Mouse (Mus musculus) midbrain, embryonic 16.5 days (tissue): Measurements from ENCODE around the gene Pkd2l1. TPM values are rescaled to one million over a fixed set of nuclear protein-coding genes. Genes with fewer than 3 reads are reported as not detected.

Experiments used
- ATAC-seq: fragments of 200-750 bp; cut with Nextera tagmentation; 2 replicates; pipeline ENCODE4 v1.8.0; 2017; ENCODE audit warnings: moderate TSS enrichment
- H3K27ac ChIP-seq: fragments of 300-500 bp; sonication (generic); 2 replicates; pipeline ENCODE4 v1.5.1; 2014; ENCODE audit warnings: mild to moderate bottlenecking, low read length, mixed read lengths
- H3K27me3 ChIP-seq: fragments of 300-500 bp; sonication (generic); 2 replicates; pipeline ENCODE4 v1.6.1; 2014; ENCODE audit warnings: low read depth, low read length, mixed read lengths; ENCODE audit not compliant: control insufficient read depth, insufficient read depth
- H3K36me3 ChIP-seq: fragments of 300-500 bp; sonication (generic); 2 replicates; pipeline ENCODE4 v1.6.1; 2014; ENCODE audit warnings: mild to moderate bottlenecking, low read length, moderate library complexity, mixed read lengths; ENCODE audit not compliant: control insufficient read depth, insufficient read depth
- H3K4me1 ChIP-seq: fragments of 300-500 bp; sonication (generic); 2 replicates; pipeline ENCODE4 v1.6.1; 2014; ENCODE audit warnings: mild to moderate bottlenecking, low read length, mixed read lengths; ENCODE audit not compliant: control insufficient read depth, insufficient read depth
- H3K4me2 ChIP-seq: fragments of 300-500 bp; sonication (generic); 2 replicates; pipeline ENCODE4 v1.6.1; 2014; ENCODE audit warnings: mild to moderate bottlenecking, low read length, mixed read lengths
- H3K4me3 ChIP-seq: fragments of 300-500 bp; sonication (generic); 2 replicates; pipeline ENCODE4 v1.5.1; 2014; ENCODE audit warnings: low read depth, mild to moderate bottlenecking, low read length, moderate library complexity, mixed read lengths
- H3K9ac ChIP-seq: fragments of 300-500 bp; sonication (generic); 2 replicates; pipeline ENCODE4 v1.6.1; 2014; ENCODE audit warnings: low read depth, low read length, mixed read lengths
- H3K9me3 ChIP-seq: fragments of 300-500 bp; sonication (generic); replicated peaks from 2 replicates; pipeline ENCODE4 v1.6.1; 2014; ENCODE audit warnings: mild to moderate bottlenecking, low read length, mixed read lengths; ENCODE audit not compliant: control insufficient read depth, poor library complexity, severe bottlenecking
- WGBS: fragments of 180-500 bp; shearing (Covaris S2); extraction: QIAGEN DNeasy Blood & Tissue Kit; methylation state at CpG from one replicate; pipeline ENCODE4 v1.1.7; 2014; 5-methylcytosine and 5-hydroxymethylcytosine counted together
- polyA plus RNA-seq: library from polyadenylated mRNA; unstranded; fragments of >200 nt; fragmentation: Nextera tagmentation; extraction: Ambion mirVana; gene quantifications from 2 replicates; pipeline ENCODE4 v1.2.1, GENCODE M21; 2015

Gene Pkd2l1
- polyA plus RNA-seq, 1 experiment from 2014 or later = 0.28 TPM

GRCm38 (mm10) chr19:44146568-44146879, 45.7 kb downstream of the Pkd2l1 start:
- Histone ChIP-seq H3K9me3 (no peaks in the 10 kb centered on the region), H3K4me3 (peak overlapping the region; percentile 67), H3K36me3 (peaks cover 7% of the 10 kb centered on the region), H3K27ac (peak overlapping the region; percentile 72), H3K9ac (peak overlapping the region; percentile 71), H3K27me3 (peaks cover 4% of the 10 kb centered on the region), H3K4me2 (peak overlapping the region; percentile 74), H3K4me1 (peaks cover 17% of the 10 kb centered on the region)
- WGBS = 56% methylated on average over 9 of the region's 9 CpGs
- ATAC-seq = peak; percentile 64

DNA sequence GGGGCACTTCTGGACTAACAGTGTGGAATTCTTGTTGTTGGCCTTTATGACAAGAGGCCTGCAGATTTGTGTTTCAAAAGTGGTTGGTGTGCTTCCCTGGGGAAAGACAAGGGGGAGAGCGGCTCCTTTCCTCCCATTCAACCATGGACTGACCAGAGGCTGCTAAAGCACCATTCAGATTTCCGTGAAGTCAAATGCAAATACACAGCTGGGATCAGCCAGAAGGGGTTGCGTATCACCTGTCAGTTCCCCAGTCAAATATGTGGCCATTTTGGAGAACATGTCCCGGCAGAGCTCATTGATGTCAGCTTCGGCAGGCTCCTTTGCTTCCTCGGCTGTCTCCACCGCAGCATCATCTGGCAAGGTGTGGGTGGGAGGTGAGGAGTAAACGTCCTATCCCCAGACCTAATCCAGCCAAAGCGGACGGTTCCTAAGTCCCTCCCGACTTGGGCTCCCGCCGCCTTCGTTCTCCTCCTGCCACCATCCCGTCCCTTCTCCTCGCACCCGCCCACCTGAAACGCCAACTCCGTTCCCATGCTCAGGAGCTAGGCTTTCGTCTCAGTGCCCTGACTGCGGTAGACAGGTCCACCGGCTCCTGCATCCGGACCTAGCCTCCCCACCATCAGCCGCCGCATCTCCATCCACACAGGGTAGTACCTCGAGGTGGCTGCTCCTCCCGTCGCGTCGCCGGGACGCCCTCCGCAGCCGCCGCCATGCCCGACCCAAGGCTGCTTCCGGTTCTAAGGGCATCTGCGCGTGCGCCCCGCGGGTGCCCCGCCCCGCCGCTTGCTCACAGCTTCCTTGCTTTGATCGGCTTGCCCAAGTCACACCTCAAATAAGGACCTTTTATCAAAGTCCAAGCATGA, 46.3 kb downstream of the Pkd2l1 start, which contains the start of gene Bloc1s2:
TSS of gene Bloc1s2 (minus strand) at position 745 of the 866 bp plus-strand sequence.
- 2% methylated on average over 46 of the region's 46 CpGs for WGBS
- H3K4me2 ChIP-seq = peak within 1 kb of the TSS; percentile 74
- peaks cover 17% of the 10 kb centered on the region for H3K4me1 ChIP-seq
- H3K9me3 ChIP-seq = no peaks in the 10 kb centered on the region
- H3K27ac ChIP-seq = peak within 1 kb of the TSS; percentile 72
- peak within 1 kb of the TSS; percentile 71 for H3K9ac ChIP-seq
- H3K4me3 ChIP-seq = peak within 1 kb of the TSS; percentile 67
- peak; percentile 96 for ATAC-seq
- H3K36me3 ChIP-seq = peaks cover 7% of the 10 kb centered on the region
- peaks cover 4% of the 10 kb centered on the region; the same call in 1 of the 2 replicates for H3K27me3 ChIP-seq

DNA sequence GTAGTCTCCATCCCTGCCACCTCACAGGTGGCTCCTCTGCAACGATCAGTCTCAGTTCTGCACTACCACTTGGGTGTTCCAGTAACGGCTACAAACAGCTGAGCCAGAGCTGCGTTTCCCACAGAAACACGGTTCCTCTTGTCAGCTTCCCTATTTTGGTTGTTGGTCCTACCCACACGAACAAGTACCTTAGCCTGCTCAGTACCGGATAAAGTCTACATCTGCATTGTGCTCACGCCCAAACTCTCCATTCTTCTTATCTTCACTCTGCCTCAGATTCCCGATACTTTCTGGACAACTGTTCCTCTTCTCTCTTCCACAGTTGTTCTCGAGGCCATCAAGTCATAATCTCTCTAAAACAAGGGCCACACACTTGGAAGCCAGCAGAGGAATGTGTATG, 47.9 kb downstream of the Pkd2l1 start:
- Histone ChIP-seq H3K27ac (no peak overlapping the region), H3K9ac (no peak overlapping the region), H3K4me3 (no peak overlapping the region), H3K36me3 (peaks cover 15% of the 10 kb centered on the region), H3K9me3 (no peaks in the 10 kb centered on the region), H3K4me2 (no peak overlapping the region), H3K27me3 (peaks cover 4% of the 10 kb centered on the region; the same call in 1 of the 2 replicates), H3K4me1 (peaks cover 17% of the 10 kb centered on the region)
- no peak for ATAC-seq
- 95% methylated on average over 9 of the region's 9 CpGs for WGBS

GRCm38 (mm10) chr19:44135960-44136485, 56.2 kb downstream of the Pkd2l1 start:
- H3K9ac ChIP-seq = peak overlapping the region; percentile 43; the same call in 1 of the 2 replicates
- H3K27me3 ChIP-seq = no peaks in the 10 kb centered on the region
- H3K36me3 ChIP-seq = peaks cover 20% of the 10 kb centered on the region
- H3K4me2 ChIP-seq = peak overlapping the region; percentile 63
- H3K4me3 ChIP-seq = peak overlapping the region; percentile 84
- no peaks in the 10 kb centered on the region for H3K9me3 ChIP-seq
- 25% methylated on average over 7 of the region's 7 CpGs for WGBS
- H3K4me1 ChIP-seq = peaks cover 13% of the 10 kb centered on the region
- peak overlapping the region; percentile 64 for H3K27ac ChIP-seq
- peak; percentile 34; the same call in 1 of the 2 replicates for ATAC-seq

GRCm38 (mm10) chr19:44135072-44135959, 56.9 kb downstream of the Pkd2l1 start, which contains the start of gene Cwf19l1:
Gene Cwf19l1 (minus strand): TSS chr19:44135876.
- peak; percentile 92 for ATAC-seq
- peak within 1 kb of the TSS; percentile 95 for H3K27ac ChIP-seq
- H3K4me2 ChIP-seq = peak within 1 kb of the TSS; percentile 75

DNA sequence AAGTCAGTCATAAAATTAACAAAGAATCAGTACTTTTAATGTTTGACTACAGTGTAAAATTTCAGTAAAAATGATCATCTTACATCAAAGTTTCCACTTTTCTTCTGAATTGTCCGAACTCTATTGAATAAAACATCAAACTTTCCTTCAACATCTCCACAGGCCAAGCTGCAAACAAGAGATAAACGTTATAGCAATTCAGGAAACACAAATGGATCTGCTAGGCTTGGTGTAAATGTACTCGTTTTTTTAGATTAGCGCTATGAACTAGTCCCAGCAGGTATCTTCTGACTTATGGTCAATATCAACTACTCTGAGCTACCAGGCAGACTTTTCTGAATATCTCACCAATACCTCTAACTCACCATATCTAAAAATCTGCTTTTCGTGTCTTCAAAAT, 59.3 kb downstream of the Pkd2l1 start:
- WGBS = 90% methylated on average over 5 of the region's 5 CpGs

More at GRCm38 (mm10) chr19:44135072-44135959, 56.9 kb downstream of the Pkd2l1 start, which contains the start of gene Cwf19l1:
- under 1% methylated on average over 43 of the region's 45 CpGs for WGBS
- Histone ChIP-seq H3K27me3 (no peaks in the 10 kb centered on the region), H3K36me3 (peaks cover 19% of the 10 kb centered on the region), H3K4me1 (peaks cover 13% of the 10 kb centered on the region), H3K9me3 (no peaks in the 10 kb centered on the region), H3K9ac (peak within 1 kb of the TSS; percentile 85), H3K4me3 (peak within 1 kb of the TSS; percentile 84)

GRCm38 (mm10) chr19:44128560-44128959, 63.7 kb downstream of the Pkd2l1 start:
- Histone ChIP-seq H3K27me3 (no peaks in the 10 kb centered on the region), H3K9ac (no peak overlapping the region), H3K36me3 (peaks cover 26% of the 10 kb centered on the region), H3K9me3 (no peaks in the 10 kb centered on the region), H3K4me2 (no peak overlapping the region), H3K4me1 (no peaks in the 10 kb centered on the region), H3K27ac (no peak overlapping the region), H3K4me3 (no peak overlapping the region)
- ATAC-seq = no peak
- WGBS = 95% methylated on average over 2 of the region's 2 CpGs

More for the DNA sequence above, 59.3 kb downstream of the Pkd2l1 start:
- Histone ChIP-seq H3K27me3 (no peaks in the 10 kb centered on the region), H3K9ac (no peak overlapping the region), H3K27ac (no peak overlapping the region), H3K4me1 (peaks cover 13% of the 10 kb centered on the region), H3K9me3 (no peaks in the 10 kb centered on the region), H3K4me3 (no peak overlapping the region), H3K4me2 (no peak overlapping the region), H3K36me3 (peaks cover 7% of the 10 kb centered on the region; the same call in 1 of the 2 replicates)
- no peak for ATAC-seq

DNA sequence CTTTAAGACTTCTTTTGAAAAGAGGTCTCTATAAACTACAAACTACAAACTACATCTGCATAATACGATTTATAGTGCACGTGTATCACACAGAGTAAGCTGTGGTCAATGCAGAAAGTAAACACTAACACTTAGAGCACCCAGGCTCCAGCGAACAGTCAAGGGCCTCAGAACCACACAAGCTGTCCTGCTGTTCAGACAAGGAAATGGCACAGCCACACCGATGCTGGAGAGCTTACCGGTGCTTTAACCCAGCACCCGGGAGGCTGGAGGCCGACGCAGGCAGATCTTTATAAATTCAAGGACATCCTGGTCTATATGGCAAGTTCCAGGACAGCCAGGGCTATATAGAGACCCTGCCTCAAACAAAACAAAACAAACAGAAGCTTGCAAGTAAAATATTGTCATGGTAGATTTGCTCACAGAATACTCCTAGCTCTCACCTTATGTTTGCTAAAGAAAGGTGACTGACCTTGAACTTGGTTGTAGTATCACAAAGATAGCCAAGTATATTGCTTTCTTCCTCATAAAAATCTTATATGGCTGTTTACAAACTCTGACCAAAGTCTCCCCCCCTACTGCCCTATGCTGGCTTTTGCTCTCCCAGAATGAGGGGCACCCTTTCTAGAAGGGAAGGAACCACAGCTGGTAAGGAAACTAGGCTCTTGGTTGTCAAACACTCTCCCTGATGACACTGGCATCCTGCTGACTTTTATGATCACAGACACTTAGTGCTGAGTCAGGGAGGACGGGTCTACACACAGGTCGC, 64.3 kb downstream of the Pkd2l1 start:
- H3K9me3 ChIP-seq = no peaks in the 10 kb centered on the region
- H3K9ac ChIP-seq = no peak overlapping the region
- no peaks in the 10 kb centered on the region for H3K27me3 ChIP-seq
- H3K4me2 ChIP-seq = no peak overlapping the region
- no peak overlapping the region for H3K27ac ChIP-seq
- no peak overlapping the region for H3K4me3 ChIP-seq
- 95% methylated on average over 10 of the region's 10 CpGs for WGBS
- no peak for ATAC-seq
- no peaks in the 10 kb centered on the region for H3K4me1 ChIP-seq
- peaks cover 30% of the 10 kb centered on the region for H3K36me3 ChIP-seq
